Mouse (Mus musculus) liver, embryonic 14.5 days (tissue): Measurements from ENCODE around the gene Ero1l.

Experiments used
- CTCF ChIP-seq: IDR thresholded peaks from 2 replicates; pipeline ENCODE4 v1.5.1; 2016; ENCODE audit warnings: antibody characterized with exemption, low read depth, control low read depth
- EP300 ChIP-seq: IDR thresholded peaks from 2 replicates; pipeline ENCODE4 v1.6.1; 2016; ENCODE audit warnings: antibody characterized with exemption, low read depth

- no peak for TF ChIP-seq EP300
- TF ChIP-seq CTCF, result no peak
Observed at GRCm38 (mm10) chr14:45263831-45264592, 54.6 kb downstream of the Ero1l start.
